Mouse (Mus musculus) left cerebral cortex, postnatal 36 days (tissue): Measurements from ENCODE around the gene Ptges3. TPM values are rescaled to one million over a fixed set of nuclear protein-coding genes. Genes with fewer than 3 reads are reported as not detected.
A peak's percentile ranks its signal among the peaks of the same experiment; 100 is the strongest.

ENCODE experiments used
- DNase-seq, 2 experiments: peaks; one replicate each; pipeline ENCODE4 v3.0.0; 2021 to 2022; ENCODE audit warnings: low spot score in 2 of 2, mixed read lengths in 1 of 2
- intact Hi-C: fragments of 180-260 bp; cut with DNase I; formaldehyde crosslinking; loops from one replicate; pipeline ENCODE4 v1.15.1; 2025
- total RNA-seq, 2 experiments: library from RNA; stranded (reverse); gene quantifications; 2 replicates each; pipeline ENCODE4 v1.2.3; 2021

The Ptges3 gene
- total RNA-seq, 2 experiments from 2014 or later: 120 to 131 TPM

- intact Hi-C loops: loop anchor here (1.0 to 2.0 kb wide), 2 partner anchors 50 to 95 kb away; no protein-coding TSS in a partner anchor
- peak; percentile 83 to 88 for DNase-seq
Observed at GRCm38 (mm10) chr10:128090651-128091563, 32.2 kb downstream of the Ptges3 start.

DNA sequence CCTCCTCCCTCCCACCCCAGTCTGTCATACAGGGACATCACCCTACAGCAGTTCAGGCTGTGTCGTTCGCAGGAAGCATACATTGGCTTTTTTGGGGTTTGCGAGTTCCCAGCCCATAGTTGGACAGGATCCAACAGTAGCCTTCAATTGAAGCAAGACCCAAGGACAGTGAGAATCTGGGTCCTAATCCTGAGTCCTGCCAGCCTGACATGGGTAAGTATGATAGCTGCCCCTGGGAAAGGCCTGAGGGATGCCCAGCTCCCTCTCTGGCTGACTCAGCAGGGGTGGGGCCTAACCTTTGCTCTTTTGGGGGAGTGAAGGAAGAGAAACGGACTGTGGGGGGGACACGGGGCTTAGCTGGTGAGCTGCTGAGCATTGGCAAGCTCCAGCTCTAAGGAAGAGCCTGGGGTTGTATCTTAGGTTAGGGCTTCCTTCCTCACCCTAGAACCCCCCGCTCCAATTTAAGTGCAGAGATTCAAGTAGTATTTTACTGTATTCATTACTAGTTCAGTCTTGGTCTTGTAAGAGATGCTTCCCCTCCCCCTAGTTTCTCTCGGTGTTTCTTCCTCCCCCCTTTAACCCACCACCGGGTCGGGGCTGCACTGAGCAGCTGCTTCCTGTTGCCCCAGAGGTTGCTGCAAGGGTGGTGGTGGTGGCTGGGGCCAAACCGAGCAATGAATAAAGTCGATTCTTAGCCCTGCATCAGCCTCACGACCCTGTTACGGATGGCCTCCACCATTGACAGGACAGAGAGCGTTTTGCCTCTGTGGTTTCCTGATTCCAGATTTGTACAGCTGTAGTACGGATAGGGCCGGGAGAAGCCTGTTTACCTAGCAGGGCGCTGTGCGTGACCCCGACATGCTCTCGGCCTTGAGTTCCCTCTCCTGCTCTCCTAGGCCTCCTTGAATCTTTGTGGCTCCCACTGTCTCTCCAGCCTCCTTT, 33.1 kb downstream of the Ptges3 start, which contains the start of gene Baz2a:
Baz2a (plus strand) TSS at position 14 of the 942 bp plus-strand sequence.
- intact Hi-C loops: loop anchor here (1.0 to 2.0 kb wide), 2 partner anchors 49 to 94 kb away; no protein-coding TSS in a partner anchor
- peak; percentile 23 to 32 for DNase-seq

- intact Hi-C loops: no loop called here
- peak; percentile 76 to 78 for DNase-seq
Observed at GRCm38 (mm10) chr10:128092506-128093495, 34.0 kb downstream of the Ptges3 start.

DNA sequence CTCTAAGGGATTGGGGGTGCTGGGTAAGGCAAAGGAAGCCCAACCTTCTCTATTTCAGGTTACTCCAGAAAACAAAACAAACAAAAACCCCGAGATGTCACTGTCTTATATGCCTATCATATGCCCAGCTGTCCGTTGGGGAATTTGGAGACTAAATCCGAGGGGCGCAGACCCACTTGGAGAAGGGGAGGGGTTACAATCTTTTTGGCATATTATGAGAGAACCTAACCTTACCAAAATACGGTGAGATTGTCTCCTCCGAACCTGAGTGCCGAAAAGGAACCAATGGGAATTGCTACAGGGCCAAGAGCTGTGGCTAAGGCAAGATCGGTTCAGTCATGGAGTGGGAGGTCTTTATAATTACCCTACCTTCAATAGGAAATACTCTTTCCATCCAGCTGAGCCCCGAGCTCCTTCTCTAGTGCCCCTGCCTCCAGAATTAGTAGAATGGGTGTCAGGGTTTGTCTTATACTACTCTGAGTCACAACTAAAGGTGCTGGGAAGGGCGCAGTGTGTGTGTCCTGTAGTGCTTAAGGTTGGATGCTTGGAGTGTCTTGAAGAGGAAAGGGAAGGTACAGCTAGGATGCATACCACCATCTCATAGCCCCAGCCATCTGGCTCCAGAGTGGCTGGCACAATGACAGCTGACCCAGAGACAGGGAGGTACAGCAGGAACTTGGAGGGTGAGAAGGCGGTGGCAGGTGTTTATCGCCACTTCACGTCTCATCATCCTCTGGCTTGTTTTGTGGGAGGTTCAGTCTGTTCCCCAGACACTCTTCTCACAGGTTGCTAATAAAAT, 34.9 kb downstream of the Ptges3 start:
- intact Hi-C loops: no loop called here
- DNase-seq: peak in 1 of 2 experiments; percentile 15

DNA sequence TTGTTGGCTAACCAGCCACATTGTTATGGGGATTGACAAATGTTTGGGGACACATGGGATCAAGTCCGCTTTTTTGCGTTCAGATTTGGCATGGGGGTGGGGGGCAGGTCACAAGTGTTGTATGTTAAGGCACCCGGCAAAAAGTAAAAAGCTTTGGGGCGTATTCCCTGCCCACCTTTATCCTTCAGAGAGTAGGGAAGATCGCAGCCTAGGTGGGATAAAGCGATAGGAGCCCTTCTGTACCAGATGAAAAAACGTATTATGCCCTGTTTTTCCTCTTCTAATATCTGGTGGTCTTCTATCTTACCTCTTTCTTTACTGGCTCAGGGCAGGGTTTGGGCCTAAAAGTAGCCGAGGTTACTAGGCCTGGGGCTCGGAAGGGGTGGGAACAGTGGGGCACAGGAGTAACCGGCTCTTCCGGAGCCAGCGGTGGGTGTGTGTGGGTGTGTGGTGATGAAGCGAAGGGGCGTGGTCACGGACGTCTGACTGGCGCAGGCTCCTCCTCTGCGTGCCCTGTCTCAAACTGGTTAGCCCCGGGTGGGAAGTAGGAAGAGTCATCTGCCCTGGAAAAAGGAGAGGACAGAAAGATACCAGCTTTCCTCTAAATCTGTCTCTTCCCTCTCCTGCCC, 35.7 kb downstream of the Ptges3 start:
- intact Hi-C loops: no loop called here
- DNase-seq: peak; percentile 41 to 51

DNA sequence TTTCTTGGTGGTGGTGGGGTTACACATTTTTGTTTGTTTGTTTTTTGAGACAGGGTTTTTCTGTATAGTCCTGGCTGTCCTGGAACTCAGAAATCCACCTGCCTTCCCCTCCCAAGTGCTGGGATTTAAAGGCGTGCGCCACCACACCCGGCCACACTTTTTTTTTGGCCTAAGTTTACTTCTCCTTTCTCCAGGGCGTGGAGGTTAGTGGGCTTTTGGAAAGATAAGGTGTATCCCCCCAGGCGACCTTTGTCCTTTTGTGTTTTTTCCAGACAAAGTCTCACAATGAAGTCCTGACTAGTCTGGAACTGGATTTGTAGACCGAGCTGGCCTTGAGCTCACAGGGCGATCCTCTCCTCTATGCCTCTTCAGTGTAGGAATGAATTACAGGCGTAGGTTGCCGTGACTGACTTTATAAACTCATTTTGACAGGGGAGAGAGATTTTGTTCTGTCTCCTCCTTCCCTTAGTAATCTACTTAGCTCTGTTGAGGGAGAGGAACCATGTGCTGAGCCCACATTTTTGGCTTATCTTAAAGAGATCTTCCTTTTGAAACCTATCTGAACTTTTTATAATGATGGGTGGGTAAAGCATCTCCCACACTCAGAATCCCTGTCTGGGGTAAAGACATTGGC, 36.4 kb downstream of the Ptges3 start:
- intact Hi-C loops: loop anchor here (5.0 kb wide), 2 partner anchors 37 to 82 kb away; no protein-coding TSS in a partner anchor
- no peak for DNase-seq

DNA sequence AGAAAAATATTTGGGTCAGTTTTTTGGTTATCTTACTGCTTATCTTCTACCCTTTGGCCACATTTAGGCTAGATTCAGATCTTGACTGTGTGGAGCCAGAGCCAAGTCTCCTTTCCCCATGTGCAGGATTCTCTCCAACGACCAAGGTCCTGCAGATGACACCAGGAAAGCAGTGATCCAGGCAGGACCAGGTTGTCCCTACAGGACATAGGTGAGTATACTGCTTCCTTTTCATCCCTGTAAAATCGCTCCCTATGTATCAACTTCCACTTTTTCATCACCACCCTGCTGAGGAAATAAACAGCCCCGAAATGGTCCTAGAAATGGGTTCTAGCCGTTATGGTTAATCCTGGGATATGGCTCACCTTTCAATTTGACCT, 37.5 kb downstream of the Ptges3 start:
- DNase-seq: no peak
- intact Hi-C loops: loop anchor here (5.0 kb wide), 2 partner anchors 36 to 81 kb away; no protein-coding TSS in a partner anchor

DNA sequence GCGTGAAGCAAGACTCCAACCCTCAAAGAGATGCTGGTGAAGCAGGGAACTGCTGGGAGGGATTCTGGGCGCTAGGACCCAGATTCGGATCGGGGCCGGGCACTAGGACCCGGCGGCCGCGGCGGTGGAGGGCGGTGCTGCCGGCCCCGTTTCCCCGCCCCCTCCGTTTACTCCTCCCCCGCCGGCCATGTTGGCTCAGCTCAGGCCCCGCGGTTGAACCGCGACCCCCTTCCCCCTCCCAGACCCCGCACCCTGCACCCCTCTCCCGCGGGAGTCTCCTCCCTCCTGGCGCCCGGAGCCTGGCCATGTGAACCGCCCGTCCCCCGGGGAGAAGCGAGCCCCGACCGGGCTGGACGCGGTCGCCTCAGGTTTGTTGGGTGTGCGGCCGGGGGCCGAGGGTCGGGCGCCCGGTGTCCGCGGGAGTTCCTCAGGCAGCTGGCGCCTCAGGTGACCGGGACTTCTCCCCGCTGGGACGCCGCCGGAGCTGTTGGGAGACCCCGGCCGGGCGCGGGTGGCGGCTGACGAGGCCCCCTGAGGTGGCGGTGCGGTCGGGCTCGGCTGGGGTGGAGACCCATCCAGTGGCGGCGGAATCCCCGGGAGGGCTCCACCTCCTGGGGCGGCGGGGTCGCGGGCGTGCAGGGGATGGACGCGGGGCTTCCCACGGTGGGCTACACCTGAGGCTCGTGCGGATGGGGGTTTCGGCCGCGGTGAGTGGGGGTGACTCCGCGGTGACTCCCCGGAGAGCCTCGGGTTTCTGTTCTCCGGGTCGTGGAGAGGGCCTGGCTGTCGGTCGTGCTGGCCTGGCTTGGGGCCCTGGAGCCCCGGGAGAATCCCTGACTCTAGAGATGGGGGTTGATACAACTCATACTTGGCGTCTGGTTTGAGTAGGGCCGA, 38.2 kb downstream of the Ptges3 start:
- peak; percentile 87 to 89 for DNase-seq
- intact Hi-C loops: loop anchor here (5.0 kb wide), 2 partner anchors 35 to 80 kb away; no protein-coding TSS in a partner anchor

GRCm38 (mm10) chr10:128097587-128097971, 38.8 kb downstream of the Ptges3 start:
- intact Hi-C loops: loop anchor here (5.0 kb wide), 2 partner anchors 35 to 80 kb away; no protein-coding TSS in a partner anchor
- peak; percentile 53 to 54 for DNase-seq

GRCm38 (mm10) chr10:128110103-128110761, 51.5 kb downstream of the Ptges3 start:
- DNase-seq: no peak
- intact Hi-C loops: no loop called here

DNA sequence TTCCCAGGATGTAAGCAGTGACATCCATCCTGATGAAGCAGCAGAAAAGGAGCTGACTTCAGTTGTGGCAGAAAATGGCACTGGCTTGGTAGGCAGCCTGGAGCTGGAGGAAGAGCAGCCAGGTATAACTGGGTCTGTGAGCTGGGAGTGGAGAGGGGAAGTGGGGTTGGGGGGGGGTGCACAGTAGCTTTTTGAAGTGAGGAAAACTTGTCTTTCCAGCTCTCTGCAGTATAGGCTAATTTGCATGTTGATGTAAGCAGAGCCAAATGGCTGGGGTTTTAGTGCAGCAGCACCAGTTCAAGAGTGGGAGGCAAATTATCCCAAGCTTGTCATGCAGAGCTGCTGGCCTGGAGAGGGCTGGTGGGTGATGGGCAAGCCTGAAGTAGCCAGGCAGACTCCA, 52.5 kb downstream of the Ptges3 start:
- no peak for DNase-seq
- intact Hi-C loops: no loop called here

- no peak for DNase-seq
- intact Hi-C loops: no loop called here
Observed at GRCm38 (mm10) chr10:128123833-128124232, 65.1 kb downstream of the Ptges3 start.

- intact Hi-C loops: no loop called here
- DNase-seq: no peak
Observed at GRCm38 (mm10) chr10:128124831-128125230, 66.1 kb downstream of the Ptges3 start.

DNA sequence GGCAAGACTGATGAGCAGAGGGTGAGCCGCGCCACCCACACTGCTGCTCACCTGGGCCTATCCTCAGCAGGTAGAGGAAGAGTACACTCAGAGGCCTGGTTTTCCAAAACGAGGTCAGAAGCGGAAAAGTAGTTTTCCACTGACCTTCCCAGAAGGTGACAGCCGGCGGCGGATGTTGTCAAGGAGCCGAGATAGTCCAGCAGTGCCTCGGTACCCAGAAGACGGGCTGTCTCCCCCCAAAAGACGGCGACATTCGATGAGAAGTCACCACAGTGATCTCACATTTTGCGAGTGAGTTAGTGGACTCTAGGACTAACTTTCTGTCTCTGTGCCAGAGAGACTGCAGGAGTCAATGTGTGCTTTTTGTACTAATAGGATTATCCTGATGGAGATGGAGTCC, 67.2 kb downstream of the Ptges3 start:
- no peak for DNase-seq
- intact Hi-C loops: no loop called here
